Mouse (Mus musculus): ENCODE data around the gene Grb10.

DNA sequence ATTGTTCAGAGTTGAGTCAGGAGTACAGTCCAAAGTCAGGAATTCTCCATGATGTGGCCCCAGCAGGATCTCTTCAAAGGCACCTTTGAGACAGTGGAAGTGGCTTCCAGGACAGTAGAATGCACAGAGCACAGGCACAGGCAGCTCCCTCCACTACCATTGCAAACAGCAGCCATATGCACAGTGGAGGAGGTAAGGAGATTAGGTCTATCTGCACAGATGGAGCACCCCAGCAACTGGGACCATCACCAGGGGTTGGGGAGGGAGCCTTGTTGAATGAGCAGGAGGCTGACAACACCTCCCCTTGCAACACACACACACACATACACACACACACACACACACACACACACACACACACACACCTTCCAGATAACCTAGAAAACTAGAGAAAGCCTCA lies 146.7 kb downstream of the Grb10 start:
- TF ChIP-seq FLI1 (IDR thresholded peaks at IDR 0.05; ENCODE audit: low read length) (no peak), GATA1 (IDR thresholded peaks at IDR 0.05; ENCODE audit: borderline replicate concordance, low read length) (no peak)

Measured in megakaryocyte, embryonic 14.5 days (primary cell).